Mouse (Mus musculus) skeletal muscle tissue, adult 2 months (tissue): ENCODE results near the gene Epha10.
"Not testable (repeated sequence)": the region's sequence is repeated elsewhere in the genome, so short reads cannot be mapped to it uniquely, and the experiment has no call there.

Experiments
- DNase-seq: peaks from one replicate; pipeline ENCODE4 v3.0.0-alpha.2; 2012; ENCODE audit warnings: low read depth, low spot score

Epha10 gene

DNA sequence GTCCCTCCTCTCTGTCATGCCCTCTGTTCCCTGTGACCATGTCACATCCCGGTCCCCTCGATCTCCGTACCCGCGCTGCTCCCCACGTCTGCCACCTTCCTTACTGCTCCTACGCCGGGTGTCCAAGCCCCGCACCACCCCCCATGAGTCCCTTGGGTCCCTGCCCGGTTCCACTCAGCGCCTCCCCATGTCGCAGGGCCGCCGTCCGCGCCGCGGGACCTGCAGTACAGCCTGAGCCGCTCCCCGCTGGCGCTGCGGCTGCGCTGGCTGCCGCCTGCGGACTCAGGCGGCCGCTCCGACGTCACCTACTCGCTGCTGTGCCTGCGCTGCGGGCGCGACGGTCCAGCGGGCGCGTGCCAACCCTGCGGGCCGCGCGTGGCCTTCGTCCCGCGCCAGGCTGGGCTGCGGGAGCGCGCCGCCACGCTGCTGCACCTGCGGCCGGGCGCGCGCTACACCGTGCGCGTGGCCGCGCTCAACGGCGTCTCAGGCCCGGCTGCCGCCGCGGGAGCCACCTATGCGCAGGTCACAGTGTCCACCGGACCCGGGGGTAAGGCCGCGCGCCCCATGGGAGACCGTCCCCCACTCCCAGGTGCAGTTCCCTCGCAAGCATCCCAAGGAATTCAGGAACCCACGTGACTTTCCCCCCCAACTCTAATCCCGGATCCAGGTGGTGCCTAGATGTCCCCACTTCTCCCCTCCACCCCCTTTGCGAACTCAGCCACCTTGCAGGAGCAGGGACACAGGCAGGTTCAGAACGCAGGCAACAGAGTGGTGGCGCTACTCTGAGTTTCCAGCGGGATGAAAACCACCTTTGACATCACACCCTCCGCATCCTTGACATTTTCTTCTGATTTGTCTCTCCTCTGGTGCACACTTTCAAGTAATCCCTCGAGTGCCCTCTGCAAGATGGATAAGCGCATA is 14.1 kb downstream of the Epha10 start:
- no peak for DNase-seq

DNA sequence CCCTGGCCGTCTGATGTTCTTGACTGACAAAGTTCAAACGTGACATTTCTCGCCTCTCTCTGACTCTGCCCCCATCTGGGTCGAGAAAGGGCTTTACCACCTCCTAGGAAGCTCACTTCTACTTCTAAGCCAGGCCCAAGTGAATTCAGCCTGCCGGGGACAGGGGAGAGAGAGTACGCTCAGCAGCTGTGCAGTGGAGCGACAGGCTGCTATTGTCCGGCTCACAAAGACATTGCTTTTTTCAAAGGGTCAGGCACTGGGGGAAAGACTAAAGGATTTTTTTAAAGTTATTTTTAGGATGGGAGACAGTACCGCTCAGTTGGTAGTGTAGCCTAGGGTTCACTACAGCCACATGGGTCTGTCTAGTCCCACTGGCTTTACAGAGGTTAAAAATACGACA is 17.7 kb downstream of the Epha10 start:
- DNase-seq: no peak

DNA sequence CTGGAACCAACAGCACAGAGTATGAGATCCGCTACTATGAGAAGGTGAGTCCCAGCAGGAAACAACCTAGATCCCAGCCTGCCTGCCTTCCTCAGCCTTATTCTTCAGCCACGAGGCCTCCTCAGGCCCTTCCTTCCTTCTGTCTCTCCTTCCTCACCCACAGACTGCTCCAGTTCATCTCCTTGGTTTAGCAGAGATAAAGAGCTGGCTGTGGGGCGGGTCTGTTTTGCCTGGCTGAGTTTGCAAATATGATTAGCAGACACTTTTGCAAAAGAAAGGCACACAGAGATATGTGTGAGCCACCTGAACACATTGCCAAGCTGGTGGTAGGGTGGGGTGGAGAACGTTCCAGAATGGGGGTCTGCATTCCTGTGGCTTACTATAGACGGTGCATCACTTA is 19.2 kb downstream of the Epha10 start:
- DNase-seq: no peak

DNA sequence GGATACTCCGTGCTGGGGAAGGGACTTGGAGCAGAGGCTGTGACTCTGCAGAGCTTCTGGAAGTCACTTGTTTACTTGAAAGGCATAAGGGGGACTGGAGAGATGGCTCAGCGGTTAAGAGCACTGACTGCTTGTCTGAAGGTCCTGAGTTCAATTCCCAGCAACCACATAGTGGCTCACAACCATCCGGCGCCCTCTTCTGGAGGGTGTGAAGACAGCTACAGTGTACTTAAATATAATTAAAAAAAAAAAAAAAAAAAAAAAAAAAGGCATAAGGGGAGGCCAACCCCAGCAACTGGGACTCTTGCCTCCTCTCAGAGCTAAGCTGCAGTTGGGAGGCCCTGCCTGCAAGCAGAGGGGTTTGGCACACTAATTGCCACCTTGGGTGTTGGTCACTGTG is 24.7 kb downstream of the Epha10 start:
- DNase-seq: no peak

DNA sequence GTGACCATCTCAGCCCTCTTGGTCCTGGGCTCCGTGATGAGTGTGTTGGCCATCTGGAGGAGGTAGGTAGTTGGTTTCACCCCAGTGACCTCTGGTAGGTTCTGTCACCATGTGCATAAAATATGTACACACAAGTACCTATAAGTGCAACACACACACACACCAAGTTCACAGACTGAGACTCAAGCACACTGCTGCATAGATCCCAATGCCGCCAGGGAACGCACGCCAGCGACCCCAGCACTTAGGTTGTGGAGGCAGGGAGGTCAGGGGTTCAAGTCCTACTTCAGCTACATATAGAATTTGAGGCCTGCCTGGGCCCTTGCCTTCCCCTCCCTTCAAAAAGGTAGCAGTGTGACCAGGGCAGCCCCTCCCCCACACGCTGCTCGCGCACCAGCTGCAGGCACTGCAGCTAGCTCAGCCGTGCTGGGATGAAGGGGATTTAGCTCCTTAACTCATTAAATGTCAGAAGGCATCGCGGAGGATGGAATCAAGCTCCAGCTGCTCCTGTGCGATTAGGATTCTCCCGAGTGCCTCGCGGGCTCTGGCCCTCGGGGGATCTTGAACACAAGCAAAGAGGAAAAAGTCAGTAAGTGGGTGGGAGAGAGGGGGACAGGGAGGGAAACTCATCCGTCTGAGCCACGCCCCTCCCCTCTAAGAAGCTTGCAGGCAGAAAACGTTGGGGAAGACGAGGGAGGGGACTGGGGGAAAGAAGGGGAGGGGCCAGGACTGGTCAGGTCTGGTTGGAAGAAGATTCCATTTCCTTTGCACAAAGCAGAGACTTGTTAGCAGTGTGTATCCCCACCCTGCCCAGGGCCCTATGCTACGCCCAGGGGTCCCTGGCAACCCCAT is 25.5 kb downstream of the Epha10 start:
- no peak for DNase-seq

DNA sequence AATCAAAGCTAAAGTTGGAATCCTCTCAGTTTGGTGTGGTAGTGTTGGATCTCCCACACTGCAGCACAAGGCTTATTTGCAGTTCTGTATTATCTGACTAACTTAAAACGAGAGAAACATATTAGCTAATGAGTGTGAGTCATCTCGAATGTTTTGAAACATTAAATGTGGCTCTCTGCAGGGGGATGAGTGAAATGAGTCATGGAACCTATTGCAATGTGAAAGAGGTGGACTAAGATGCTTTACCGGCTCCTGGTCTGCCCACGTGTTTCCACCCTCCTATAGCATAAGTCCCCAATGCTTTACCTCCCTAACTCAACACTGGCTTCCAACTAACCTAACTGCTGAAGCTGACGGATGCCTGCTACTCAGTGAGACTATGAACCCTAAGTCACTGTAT is 47.4 kb downstream of the Epha10 start:
- DNase-seq: no peak

DNA sequence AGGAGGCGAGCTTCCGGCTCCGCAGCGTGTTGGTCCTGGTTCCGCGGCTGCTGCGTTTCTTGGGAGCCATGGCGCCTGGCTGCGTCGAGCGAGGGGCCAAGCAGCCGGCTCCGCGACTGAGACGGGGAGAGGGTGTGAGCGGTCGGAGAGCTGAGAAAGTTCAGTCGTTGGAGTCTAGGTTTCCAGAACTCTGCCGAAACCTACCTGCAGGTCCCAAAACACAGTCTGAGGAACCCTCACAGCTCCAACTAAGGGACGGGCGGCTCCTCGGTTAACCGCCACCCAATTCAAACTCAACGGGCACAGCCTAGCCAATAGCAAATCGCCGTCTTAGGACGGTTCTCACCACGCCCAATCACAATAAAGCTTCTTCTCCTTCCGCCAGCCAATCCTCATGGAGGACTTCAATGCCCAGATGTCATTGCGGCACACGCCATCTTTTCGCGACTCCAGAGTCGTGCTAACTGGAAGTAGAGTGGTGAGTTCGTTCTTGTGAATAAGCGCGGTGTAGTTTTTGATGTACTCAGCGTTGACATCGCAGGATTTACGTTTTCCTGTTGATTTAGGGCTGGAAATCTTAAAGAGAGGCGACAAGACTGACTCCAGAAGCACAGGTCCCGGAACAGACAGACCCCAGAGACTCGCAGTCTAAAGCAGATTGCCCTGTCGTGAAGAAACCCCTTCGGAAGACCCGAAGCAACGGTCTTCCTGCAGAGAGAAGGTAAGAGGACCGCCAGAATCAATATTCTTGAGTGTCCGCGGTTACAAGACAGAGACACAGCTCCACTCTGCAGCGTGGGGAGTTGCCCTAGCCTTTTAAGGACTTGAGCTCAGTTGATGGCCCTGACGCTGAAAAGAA is 56.1 kb downstream of the Epha10 start, which contains the start of gene 9930104L06Rik:
Gene 9930104L06Rik (plus strand): TSS at position 436 of the 859 bp plus-strand sequence.
- DNase-seq: peak; percentile 95

DNA sequence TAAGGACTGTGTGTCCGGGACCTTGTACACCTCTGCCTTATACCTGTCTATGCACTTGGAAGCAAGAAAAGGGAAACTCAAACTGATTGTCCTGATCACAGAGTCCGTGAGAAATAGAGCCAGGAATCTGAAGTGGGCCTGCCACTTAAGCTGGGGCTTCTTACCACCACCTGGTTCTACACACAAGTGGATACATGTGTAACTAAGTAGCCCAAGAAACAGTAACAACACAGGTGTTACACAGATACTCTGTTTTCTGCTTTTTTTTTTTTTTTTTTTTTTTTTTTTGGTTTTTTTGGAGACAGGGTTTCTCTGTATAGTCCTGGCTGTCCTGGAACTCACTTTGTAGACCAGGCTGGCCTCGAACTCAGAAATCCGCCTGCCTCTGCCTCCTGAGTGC is 58.5 kb downstream of the Epha10 start, which contains the start of gene Cdca8:
Gene Cdca8 (minus strand): TSS at position 101 of the 400 bp plus-strand sequence.
- not testable (repeated sequence) for DNase-seq

DNA sequence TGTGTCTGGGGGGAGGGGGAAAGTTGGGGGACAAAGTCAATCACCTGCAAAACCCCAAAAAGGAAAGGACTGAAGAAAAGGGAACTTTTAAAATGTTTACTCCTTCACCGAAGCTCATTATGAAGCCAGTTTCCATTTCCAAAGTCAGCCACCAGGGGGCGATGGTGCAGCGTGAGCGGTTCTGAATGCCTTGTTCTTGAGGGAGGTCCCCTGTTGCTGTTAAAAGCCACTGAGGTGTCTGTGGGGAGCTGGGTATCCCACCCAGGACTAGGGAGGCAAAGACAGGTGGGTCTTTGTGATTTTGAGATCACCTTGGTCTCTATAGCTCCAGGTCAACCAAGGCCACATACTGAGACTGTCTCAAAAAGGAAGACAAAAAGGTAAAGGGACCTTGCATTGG is 62.3 kb downstream of the Epha10 start:
- peak; percentile 36 for DNase-seq

DNA sequence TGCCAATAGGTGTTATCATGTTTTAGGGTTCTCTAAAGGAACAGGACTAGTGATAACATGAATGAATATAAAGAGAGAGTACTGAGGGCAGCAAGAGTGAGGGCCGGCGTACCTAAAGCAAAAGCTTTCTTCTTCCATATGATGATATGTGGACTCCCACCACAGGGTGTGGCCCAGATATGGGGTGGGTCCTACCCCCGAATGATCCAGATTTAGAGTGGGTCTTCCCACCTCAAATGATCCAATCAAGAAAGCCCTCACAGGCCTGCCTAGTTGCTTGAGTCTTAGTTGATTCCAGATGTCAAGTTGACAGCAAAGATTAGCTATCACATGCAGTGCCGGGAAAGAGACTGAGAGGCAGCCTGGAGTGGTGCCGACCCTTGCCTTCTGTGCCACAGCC is 63.1 kb downstream of the Epha10 start:
- no peak for DNase-seq

DNA sequence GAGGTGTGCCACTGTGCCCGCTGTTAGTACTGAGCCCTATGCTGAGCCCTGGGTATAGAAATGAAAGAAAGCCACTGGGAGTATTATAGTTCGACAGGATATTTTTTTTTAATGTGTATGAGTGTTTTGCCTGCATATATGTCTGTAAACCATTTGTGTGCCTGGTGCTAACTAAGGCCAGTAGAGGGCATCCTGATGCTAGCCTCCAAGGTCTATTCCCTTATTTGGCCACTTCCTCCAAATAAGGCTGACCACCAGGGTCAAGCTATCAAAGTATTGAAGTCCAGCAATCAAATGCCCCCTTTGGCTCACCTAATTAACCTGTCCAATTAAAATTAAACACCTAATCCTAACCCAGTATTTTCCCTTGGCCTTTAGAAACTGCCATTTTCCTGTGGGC is 64.3 kb downstream of the Epha10 start:
- DNase-seq: no peak

DNA sequence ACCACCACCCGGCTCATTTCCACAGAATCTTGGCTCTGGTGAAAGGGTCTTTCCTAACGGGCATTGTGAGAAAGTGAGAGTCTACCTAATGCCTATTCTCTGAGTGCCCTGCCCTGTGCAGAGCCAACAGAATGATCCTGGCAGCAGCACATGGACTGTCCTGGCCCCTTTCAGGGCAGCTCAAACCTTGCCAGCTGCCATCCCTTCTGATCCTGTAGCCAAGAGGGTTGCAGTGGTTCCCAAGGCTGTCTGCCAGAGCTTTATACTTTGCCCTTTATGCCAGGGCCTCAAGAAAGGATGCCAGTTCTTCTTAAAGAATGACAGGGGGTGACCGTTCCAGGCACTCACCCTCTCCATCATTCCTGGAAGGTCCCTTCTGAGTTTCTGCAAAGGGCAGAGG is 68.8 kb downstream of the Epha10 start:
- DNase-seq: no peak

DNA sequence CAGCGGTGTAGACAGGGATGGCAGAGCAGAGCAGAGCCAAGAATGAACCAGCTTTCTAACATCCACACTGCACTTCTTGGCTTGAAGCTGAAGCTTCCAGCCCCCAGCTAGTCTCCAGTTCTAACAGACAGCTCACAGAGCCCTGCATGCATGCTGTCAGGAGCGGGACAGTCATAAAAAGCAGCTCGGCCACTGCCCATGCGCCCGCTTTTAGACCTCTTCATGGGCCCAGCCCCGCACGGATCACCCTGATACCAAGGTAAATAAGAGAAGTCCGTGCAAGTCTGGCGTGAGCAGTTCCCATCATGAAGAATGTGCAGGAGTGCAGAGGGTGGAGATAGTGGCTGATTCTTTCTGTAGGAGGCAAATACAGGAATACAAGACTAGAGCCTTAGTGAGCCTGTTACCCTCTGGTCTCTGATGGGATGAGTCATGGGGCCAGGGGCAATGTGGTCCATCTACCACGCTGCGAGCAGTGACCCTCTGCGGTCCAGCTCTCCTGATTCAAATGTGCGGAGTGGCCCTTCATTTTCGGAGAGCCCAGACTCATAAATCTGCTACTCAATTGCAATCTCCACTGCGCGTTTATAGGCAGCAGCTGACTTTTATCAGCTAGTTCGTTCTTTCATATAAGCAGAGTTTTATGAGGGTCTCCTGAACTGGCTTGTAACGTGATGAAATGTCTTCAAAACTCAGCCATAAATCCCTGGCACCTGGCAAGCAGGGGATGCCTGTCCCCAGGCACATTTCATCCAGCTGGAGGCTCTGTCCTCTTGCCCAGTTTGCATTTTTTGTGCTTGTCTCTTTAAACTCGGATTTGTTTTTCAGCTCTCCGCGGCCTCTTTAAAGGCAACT is 69.7 kb downstream of the Epha10 start:
- no peak for DNase-seq

DNA sequence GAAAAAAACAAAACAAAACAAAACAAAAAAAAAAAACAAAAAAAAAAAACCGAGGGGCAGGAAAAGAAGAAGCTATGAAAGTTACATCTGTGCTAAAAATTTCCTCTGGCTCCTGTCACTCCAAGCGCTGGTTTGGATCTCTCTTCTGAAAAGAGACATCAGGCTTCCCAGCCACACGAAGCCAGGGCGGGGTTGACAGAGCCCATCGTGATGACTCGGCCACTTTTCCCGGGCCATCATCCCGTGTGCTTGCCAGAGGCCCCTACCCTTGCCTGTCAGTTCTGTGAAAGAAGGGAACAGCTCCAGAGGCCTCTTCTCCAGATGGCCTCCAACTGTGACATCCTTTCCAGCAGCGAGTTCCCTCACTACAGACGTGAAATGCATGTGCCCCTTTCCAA is 70.3 kb downstream of the Epha10 start:
- DNase-seq: no peak

DNA sequence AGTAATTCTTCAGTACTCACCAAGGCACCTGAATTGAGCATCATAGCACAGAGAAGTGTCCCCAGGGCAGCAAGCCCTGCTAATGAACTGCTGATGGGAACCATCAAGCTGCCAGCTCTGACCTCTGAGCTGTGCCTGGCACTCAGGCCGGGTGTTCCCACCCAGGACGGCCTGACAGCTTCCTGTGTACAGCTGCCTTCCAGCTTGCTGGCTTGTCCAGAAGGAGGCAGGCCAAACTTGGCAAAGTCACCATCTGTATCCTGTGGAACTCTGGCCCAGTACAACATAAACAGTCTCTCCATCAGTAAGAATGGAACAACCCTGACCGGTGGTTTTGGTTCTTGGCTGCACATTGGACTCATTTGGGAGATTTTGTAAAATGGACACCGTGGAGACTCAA is 72.8 kb downstream of the Epha10 start:
- no peak for DNase-seq

DNA sequence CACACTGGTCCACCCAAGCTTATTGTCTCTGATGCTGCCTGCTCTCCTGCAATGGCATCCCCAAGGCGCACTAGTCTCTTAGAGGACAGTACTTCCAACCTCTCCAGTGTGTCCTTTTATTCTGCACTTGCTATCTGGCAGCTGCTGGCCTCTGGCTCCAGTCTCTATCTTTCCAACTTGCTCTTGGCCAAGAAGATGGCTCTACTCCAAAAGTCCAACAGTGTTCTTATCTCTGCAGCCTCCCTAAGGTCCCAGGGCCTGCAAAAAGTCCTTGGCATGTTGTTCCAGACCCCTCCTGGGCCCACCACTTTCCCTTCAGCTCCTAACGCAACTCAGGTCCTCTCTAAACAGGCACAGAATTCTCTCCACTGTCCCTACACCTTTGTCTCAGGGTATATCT is 76.6 kb downstream of the Epha10 start:
- no peak for DNase-seq

DNA sequence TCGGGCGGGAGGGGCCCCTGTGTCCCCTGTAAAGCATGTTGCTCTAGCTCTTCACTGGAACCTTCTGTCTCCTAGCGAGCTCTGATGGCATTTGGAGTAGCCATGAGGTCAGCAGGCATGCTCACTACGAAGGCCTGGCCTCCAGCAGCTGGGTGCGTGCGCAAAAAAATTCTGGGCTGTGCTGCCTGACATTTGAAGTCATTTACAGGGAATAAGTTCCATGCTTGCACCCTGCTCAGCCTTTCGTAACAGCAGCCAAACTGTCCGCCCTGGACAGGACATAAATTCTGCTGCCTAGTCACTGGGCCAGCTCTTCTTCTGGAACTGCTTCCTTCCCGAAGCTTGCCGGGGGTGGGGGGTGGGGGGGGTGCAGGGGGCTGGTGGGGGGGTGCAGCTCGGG is 78.4 kb downstream of the Epha10 start:
- DNase-seq: peak; percentile 23

DNA sequence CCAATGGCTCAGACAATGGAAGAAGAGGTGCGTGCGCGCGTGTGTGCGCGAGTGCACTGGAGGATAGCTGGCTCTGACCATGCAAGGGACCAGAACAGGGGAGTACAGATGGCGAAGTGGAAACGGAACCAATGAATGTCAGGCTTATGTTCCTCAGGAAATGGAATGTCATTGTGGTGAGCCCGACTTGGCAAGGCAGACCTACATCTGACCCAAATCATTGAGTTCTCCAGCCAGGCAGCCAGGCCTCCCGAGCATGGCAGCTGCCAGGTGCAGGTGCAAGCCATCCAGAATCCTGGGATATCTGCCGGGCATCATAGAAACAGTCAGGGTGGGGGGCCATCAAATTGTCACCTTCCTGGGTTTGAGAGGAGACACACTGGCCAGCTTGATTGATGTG is 80.2 kb downstream of the Epha10 start:
- DNase-seq: no peak

DNA sequence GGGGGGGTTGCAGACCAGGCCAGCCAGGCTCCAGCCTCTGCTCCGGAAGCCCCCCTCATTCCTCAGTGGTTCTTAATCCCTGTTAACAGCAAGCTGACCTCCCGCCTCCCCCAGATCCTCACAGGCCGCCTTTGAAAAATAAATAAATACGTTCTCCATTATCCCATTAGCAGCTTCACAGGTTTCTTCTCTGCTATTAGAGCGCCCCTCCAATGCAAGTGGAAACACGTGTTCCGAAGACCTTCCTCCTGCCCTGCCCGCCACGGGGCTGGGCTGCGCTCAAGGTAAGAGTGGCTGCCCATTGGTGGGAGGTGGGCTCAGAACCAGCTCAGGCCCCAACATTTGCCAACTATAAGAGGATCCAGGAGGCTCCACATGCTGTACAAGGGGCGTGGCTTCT is 81.9 kb downstream of the Epha10 start:
- DNase-seq: no peak

DNA sequence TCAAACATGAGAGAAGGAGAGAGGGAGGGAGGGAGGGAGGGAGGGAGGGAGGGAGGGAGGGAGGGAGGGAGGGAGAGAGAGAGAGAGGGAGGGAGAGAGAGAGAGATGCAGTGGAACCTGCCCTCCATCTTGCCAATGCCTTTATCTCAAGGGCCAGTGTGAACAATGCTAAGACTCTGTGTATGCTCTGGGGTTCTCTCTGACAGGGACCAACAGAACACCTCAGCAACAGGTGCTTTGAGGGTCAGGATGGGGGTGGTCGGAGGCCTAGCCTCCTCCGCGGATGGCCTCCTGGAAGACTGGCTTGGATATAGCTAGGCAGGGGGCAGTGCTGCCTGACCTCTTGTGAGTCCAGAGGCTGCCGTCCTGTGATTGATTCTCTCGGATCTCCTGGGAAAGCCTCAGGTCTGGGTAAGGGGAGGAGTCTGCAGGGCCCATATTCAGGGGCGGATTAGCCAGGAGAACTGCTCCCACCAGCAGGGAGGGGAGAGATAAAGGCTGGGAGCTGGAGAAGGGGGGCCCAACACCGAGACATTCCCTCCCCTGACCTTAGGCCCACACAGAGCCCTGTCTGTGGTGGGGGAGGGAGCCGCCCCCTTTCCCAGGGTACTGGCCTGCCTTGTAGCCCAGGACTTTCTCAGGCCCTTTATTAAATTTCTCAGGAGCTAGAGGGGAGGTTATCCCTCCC is 84.4 kb downstream of the Epha10 start:
- no peak for DNase-seq
